Mouse (Mus musculus) urinary bladder, postnatal 25 days (tissue): Measurements from ENCODE around the gene Usp10.

Source experiments
- DNase-seq: peaks from one replicate; pipeline ENCODE4 v3.0.0; 2022; ENCODE audit warnings: low spot score

Usp10 gene

GRCm38 (mm10) chr8:119909944-119910546, at the start of gene Usp10:
Gene Usp10 (plus strand): TSS chr8:119910360.
- DNase-seq, result no peak

- peak; percentile 97 for DNase-seq
Measured at GRCm38 (mm10) chr8:119861706-119862389, 48.3 kb upstream of the Usp10 start, which contains the start of gene Klhl36. Gene Klhl36 (plus strand): TSS chr8:119862266.

- DNase-seq, result no peak
Measured at GRCm38 (mm10) chr8:119862390-119862734, 47.8 kb upstream of the Usp10 start.

- no peak for DNase-seq
Measured at GRCm38 (mm10) chr8:119862749-119863148, 47.4 kb upstream of the Usp10 start.

GRCm38 (mm10) chr8:119869616-119870015, 40.5 kb upstream of the Usp10 start:
- DNase-seq, result no peak

- no peak for DNase-seq
Measured at GRCm38 (mm10) chr8:119873181-119873580, 37.0 kb upstream of the Usp10 start.

- no peak for DNase-seq
Measured at GRCm38 (mm10) chr8:119881301-119881700, 28.9 kb upstream of the Usp10 start.

GRCm38 (mm10) chr8:119881917-119882316, 28.2 kb upstream of the Usp10 start:
- no peak for DNase-seq

GRCm38 (mm10) chr8:119883281-119883680, 26.9 kb upstream of the Usp10 start:
- no peak for DNase-seq

- DNase-seq, result peak; percentile 20
Measured at GRCm38 (mm10) chr8:119885612-119886011, 24.5 kb upstream of the Usp10 start.

- peak; percentile 23 for DNase-seq
Measured at GRCm38 (mm10) chr8:119887130-119887529, 23.0 kb upstream of the Usp10 start.

- DNase-seq, result no peak
Measured at GRCm38 (mm10) chr8:119888012-119888411, 22.1 kb upstream of the Usp10 start.

- DNase-seq, result no peak
Measured at GRCm38 (mm10) chr8:119897069-119897468, 13.1 kb upstream of the Usp10 start.

GRCm38 (mm10) chr8:119897933-119898332, 12.2 kb upstream of the Usp10 start:
- DNase-seq, result no peak

- no peak for DNase-seq
Measured at GRCm38 (mm10) chr8:119901349-119901748, 8.8 kb upstream of the Usp10 start.

- no peak for DNase-seq
Measured at GRCm38 (mm10) chr8:119901952-119902351, 8.2 kb upstream of the Usp10 start.

- DNase-seq, result no peak
Measured at GRCm38 (mm10) chr8:119904323-119904911, 5.7 kb upstream of the Usp10 start.

- peak; percentile 91 for DNase-seq
Measured at GRCm38 (mm10) chr8:119910547-119911257, 542 bp downstream of the Usp10 start, which contains the start of gene Gm20388. Gene Gm20388 (plus strand): TSS chr8:119910841.

- no peak for DNase-seq
Measured at GRCm38 (mm10) chr8:119911258-119911962, 1.2 kb downstream of the Usp10 start.

- no peak for DNase-seq
Measured at GRCm38 (mm10) chr8:119912643-119913042, 2.5 kb downstream of the Usp10 start.

GRCm38 (mm10) chr8:119913181-119913580, 3.0 kb downstream of the Usp10 start:
- DNase-seq, result no peak

- no peak for DNase-seq
Measured at GRCm38 (mm10) chr8:119914161-119914560, 4.0 kb downstream of the Usp10 start.
